Mouse (Mus musculus) midbrain, embryonic 14.5 days (tissue): ENCODE data around the gene Ralb. TPM values are rescaled to one million over a fixed set of nuclear protein-coding genes. Genes with fewer than 3 reads are reported as not detected.
A peak's percentile ranks its signal among the peaks of the same experiment; 100 is the strongest.

Source experiments
- ATAC-seq: fragments of 200-750 bp; cut with Nextera tagmentation; 2 replicates; pipeline ENCODE4 v1.8.0; 2017; ENCODE audit warnings: moderate number of reproducible peaks, moderate library complexity; ENCODE audit not compliant: low FRiP score, low TSS enrichment
- DNase-seq: peaks from one replicate; pipeline ENCODE4 v3.0.0-alpha.2; 2015
- H3K27ac ChIP-seq: fragments of 300-500 bp; sonication (generic); replicated peaks from 2 replicates; pipeline ENCODE4 v1.5.1; 2014; ENCODE audit warnings: mild to moderate bottlenecking, low read depth, low read length, moderate library complexity
- H3K27me3 ChIP-seq: fragments of 300-500 bp; sonication (generic); 2 replicates; pipeline ENCODE4 v1.6.1; 2014; ENCODE audit warnings: low read length, control low read depth, mixed read lengths; ENCODE audit not compliant: control insufficient read depth, insufficient read depth
- H3K36me3 ChIP-seq: fragments of 300-500 bp; sonication (generic); 2 replicates; pipeline ENCODE4 v1.6.1; 2014; ENCODE audit warnings: low read length, control low read depth; ENCODE audit not compliant: control insufficient read depth, insufficient read depth
- H3K4me1 ChIP-seq: fragments of 300-500 bp; sonication (generic); 2 replicates; pipeline ENCODE4 v1.6.1; 2014; ENCODE audit warnings: mild to moderate bottlenecking, antibody characterized with exemption, low read length, control low read depth; ENCODE audit not compliant: control insufficient read depth, insufficient read depth
- H3K4me2 ChIP-seq: fragments of 300-500 bp; sonication (generic); 2 replicates; pipeline ENCODE4 v1.6.1; 2014; ENCODE audit warnings: mild to moderate bottlenecking, low read length, moderate library complexity
- H3K4me3 ChIP-seq: fragments of 300-500 bp; sonication (generic); replicated peaks from 2 replicates; pipeline ENCODE4 v1.5.1; 2014; ENCODE audit warnings: low read depth, low read length
- H3K9ac ChIP-seq: fragments of 300-500 bp; sonication (generic); replicated peaks from 2 replicates; pipeline ENCODE4 v1.6.1; 2014; ENCODE audit warnings: mild to moderate bottlenecking, low read length, moderate library complexity
- H3K9me3 ChIP-seq: fragments of 300-500 bp; sonication (generic); 2 replicates; pipeline ENCODE4 v1.6.1; 2016; ENCODE audit warnings: low read length, control low read depth, mixed read lengths; ENCODE audit not compliant: control insufficient read depth
- WGBS: fragments of 180-500 bp; shearing (Covaris S2); extraction: QIAGEN DNeasy Blood & Tissue Kit; methylation state at CpG from one replicate; pipeline ENCODE4 v1.1.7; 2014; 5-methylcytosine and 5-hydroxymethylcytosine counted together
- polyA plus RNA-seq: library from polyadenylated mRNA; unstranded; fragments of >200 nt; fragmentation: Nextera tagmentation; extraction: Ambion mirVana; gene quantifications from 2 replicates; pipeline ENCODE4 v1.2.1, GENCODE M21; 2014

Ralb gene
- polyA plus RNA-seq, 1 experiment from 2014 or later: 49.6 TPM

DNA sequence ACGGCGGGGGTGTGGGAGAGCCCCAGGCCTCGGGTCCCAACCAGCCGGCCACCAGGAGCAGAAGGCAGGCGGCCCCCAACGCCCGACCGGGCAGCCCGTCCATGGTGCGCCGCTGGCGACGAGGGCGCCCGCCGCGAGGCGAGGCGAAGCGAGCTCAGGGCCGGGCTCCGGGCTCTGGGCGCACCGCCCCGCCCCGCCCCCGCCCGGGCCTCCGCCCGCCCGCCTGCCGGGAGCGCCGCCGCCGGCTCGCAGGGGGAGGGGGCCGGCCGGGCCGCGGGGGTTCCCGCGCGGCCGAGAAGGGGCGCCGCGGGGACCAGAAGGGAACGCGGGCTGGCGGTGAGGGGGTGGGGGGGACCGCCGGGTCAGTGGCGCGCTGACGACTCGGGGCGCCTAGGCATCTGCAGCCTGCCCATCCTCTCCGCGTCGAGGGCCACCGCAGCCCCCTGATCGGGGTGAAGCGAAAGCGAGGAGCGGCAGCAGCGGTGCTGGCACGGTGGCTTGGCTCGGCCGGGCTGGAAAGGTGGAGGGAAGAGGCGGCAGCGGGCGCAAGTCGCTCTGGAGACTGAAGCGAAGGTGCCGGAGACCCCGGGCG is 83.5 kb downstream of the Ralb start:
- peaks cover 59% of the 10 kb centered on the region for H3K27me3 ChIP-seq
- H3K9me3 ChIP-seq: no peaks in the 10 kb centered on the region
- peak; percentile 44 for ATAC-seq
- H3K9ac ChIP-seq: peak overlapping the region; percentile 57
- H3K4me1 ChIP-seq: peaks cover 13% of the 10 kb centered on the region
- DNase-seq: peak; percentile 70
- H3K27ac ChIP-seq: peak overlapping the region; percentile 55; the same call in 1 of the 2 replicates
- 0% methylated on average over 52 of the region's 78 CpGs for WGBS
- no peaks in the 10 kb centered on the region for H3K36me3 ChIP-seq
- peak overlapping the region; percentile 61 for H3K4me3 ChIP-seq
- peak overlapping the region; percentile 97 for H3K4me2 ChIP-seq

Other genes with a start within 250 kb of the Ralb start
- 1.9 and 2.1 TPM in 2 replicates for gene Inhbb, start 82.5 kb downstream of the Ralb start, polyA plus RNA-seq
- gene Tmem185b, start 21.4 kb upstream of the Ralb start, polyA plus RNA-seq: 15.7 and 19.8 TPM in 2 replicates
- gene Epb41l5, start 144.2 kb upstream of the Ralb start, polyA plus RNA-seq: 16.7 and 23.5 TPM in 2 replicates